Mouse (Mus musculus) neutrophil, adult 65 days (primary cell): Measurements from ENCODE around the gene Yaf2. TPM values are rescaled to one million over a fixed set of nuclear protein-coding genes. Genes with fewer than 3 reads are reported as not detected.

Source experiments
- total RNA-seq: library from RNA; stranded (reverse); gene quantifications from 2 replicates; pipeline ENCODE4 v1.2.4, GENCODE M21; 2023

The Yaf2 gene
- total RNA-seq = 24.6 and 27.5 TPM in 2 replicates

GRCm38 (mm10) chr15:93336925-93337761 lies at the start of gene Yaf2:
TSS of gene Yaf2 (minus strand) at chr15:93336935.

DNA sequence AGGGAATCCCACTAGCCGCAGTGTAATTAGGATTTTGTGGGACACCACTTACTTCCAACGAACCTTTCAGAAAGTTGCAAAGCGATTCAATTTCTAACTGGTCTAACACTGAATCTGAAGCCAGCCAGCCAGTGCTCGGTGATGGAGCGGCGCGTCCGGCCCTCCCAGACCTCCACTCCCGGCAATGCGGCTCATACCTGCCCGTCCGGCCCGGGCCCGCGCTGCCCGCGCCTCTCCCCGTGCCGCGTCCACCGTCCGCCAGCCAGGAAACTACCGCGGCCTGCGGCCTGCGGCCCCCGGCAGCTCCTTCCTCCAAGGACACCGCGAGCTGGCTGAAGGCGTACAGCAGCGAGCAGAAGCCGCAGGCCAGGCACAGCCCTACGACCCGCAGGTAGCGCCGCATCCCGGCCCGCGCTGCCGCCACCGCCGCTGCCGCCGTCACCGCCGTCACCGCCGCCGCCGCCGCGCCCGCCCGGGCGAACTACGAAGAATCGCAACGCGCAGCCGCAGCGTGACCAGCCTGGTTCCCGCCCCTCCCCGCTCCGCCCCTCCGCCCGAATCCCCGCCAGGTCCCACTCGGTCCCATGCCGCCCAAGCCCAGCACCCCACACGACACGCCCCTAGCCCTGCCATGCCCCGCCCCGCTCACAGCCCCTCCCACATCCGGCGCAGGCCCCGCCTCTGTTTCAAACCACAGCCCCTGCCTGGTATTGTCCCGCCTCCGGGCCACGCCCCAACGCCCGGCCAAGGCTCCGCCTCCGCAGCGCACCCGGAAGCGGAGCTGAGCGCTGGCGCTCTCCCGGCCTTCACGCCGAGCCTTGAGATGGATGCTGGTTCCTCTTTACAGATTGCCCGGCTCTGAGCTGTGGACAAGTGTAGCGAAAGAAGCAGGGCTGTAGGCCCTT lies 61.8 kb downstream of the Yaf2 start, which contains the start of gene Gxylt1:
Gene Gxylt1, minus strand, starts transcription at position 501 of the 905 bp plus-strand sequence.

Other genes starting within 250 kb of the Yaf2 start
- 31.1 and 42.4 TPM in 2 replicates for gene Gxylt1, start 61.8 kb downstream of the Yaf2 start, total RNA-seq
- 68.4 and 98.0 TPM in 2 replicates for gene Zcrb1, start 61.4 kb upstream of the Yaf2 start, total RNA-seq
- 41.6 and 43.4 TPM in 2 replicates for gene Pphln1, start 61.4 kb upstream of the Yaf2 start, total RNA-seq